Mouse (Mus musculus) heart, adult 9 months (tissue): ENCODE results near the gene Trmt13.
"Not testable (repeated sequence)": the region's sequence is repeated elsewhere in the genome, so short reads cannot be mapped to it uniquely, and the experiment has no call there.

Source experiments
- DNase-seq, 2 experiments: peaks; one replicate each; pipeline ENCODE4 v3.0.0; 2022; ENCODE audit warnings: low spot score in 2 of 2

Trmt13 gene

DNA sequence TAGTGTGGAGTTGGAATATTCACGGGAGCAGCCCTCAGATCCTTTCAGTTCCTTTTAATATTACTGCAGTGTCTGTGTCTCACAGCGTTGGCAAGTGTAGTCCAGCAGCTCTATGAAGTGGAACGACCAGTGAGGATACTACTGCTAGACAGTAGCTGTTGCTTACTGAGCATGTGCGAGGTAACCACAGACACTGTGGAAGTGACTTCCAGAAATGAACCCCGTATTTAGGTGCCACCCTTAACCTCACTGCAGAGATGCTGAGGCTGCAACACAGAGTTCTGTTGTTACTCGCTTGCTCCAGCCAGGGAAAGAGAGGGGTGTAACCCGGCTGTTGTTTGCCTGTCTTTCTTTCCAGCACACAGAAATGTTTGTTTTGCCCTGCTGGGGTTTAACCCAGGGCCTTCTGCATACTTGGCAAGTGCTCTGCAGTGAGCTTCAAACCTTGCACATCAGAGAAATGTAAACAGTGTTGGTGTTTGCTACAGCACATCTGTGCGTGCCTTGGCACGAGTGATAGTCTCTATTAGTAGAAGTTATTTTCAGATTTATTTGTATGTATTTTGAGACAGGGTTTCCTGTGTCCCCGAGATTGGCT, at the start of gene Trmt13:
Gene Trmt13, minus strand, starts transcription at position 293 of the 598 bp plus-strand sequence.
- DNase-seq: peak in 1 of 2 experiments; percentile 31

DNA sequence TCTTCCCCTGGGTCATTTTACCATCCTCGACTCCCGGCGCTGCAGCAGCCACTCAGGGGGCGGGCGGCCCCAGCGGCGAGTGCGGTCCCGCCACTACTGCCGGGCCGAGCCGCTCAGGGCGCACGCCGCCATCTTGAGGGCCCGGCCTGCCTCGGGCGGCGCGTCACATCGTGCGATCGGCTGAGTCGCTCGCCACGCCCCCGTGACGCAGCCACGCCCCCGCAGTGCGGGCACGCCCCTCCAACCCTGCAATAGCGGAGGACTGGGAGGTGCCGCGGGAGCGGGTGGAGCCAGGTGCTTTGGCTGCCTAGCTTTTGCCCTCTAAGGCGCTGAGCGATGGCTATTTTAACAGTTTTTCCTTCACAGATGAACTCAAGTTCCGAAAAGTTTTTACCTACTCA, 48.1 kb upstream of the Trmt13 start, which contains the start of gene Mfsd14a:
Gene Mfsd14a, minus strand, starts transcription at position 215 of the 401 bp plus-strand sequence.
- DNase-seq: peak; percentile 98 to 99

DNA sequence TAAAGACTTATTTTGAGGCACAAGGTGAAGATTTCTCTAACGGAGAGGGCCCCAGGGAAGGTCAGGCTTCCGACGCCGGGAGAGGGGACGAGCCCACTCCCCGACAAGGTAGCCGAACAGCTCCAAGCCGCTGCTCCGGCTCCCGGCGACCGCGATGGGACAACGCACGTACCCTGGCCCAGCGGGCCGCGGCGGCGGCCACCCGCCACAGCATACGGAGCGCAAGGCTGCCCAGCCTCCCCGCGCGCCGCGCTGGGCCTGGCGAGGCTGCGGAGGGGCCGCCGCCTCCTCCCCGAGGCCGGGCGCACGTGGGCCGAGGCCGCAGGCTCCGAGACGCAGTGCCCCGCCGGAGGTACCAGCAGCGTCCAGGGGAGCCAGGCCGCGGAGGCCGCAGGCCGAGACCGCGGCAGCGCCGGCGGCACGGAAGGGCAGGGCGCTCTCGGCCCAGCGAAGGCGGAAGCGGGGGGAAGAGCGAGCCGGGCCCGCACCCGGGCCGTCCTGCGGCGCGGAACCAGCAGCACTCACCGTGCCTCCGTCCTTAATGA, 47.6 kb upstream of the Trmt13 start:
- no peak for DNase-seq

DNA sequence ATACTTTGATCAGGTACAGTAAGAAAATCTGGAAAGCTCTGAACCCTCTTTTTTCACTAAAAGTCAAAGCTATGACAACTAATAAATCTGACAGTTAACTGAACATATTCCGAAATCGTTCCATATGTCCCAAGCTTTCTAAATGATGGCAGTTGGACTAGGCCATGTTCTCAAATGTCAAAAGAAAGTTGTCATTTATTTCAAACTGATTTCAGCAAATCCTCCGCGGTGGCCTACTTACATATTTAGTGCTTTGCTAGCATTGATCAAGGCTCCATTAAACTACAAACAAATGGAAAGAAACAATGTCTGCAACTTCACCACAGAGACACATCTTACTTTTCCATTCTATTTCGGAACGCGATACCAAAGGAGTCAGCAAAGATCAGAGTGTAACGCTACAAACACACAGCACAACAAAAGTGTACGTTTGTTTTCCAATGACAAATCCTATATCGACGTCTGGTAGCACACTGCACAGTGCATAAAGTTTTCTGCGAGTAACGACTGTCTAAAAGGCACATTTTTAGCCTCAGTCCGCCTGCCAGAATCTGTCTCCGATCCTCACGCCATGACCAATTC, 47.0 kb upstream of the Trmt13 start:
- no peak for DNase-seq

- no peak for DNase-seq
Measured at GRCm38 (mm10) chr3:116659856-116660430, 45.6 kb upstream of the Trmt13 start.

GRCm38 (mm10) chr3:116658928-116659565, 44.7 kb upstream of the Trmt13 start:
- no peak for DNase-seq

- DNase-seq: no peak
Measured at GRCm38 (mm10) chr3:116656184-116656965, 42.0 kb upstream of the Trmt13 start.

DNA sequence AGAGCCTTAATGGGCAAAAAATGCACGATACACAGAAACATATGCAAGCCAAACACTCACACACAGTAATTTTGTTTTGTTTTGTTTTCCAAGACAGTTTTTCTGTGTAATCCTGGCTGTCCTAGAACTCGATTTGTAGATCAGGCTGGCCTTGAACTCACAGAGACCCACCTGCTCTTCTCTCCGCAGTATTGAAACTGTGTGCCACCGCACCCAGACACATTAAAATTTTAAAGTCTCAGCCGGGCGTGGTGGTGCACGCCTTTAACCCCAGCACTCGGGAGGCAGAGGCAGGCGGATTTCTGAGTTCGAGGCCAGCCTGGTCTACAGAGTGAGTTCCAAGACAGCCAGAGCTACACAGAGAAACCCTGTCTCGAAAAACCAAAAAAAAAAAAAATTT, 39.7 kb upstream of the Trmt13 start:
- DNase-seq: not testable (repeated sequence)

GRCm38 (mm10) chr3:116653278-116653945, 39.0 kb upstream of the Trmt13 start:
- DNase-seq: no peak

- DNase-seq: no peak
Measured at GRCm38 (mm10) chr3:116652033-116652446, 37.7 kb upstream of the Trmt13 start.

DNA sequence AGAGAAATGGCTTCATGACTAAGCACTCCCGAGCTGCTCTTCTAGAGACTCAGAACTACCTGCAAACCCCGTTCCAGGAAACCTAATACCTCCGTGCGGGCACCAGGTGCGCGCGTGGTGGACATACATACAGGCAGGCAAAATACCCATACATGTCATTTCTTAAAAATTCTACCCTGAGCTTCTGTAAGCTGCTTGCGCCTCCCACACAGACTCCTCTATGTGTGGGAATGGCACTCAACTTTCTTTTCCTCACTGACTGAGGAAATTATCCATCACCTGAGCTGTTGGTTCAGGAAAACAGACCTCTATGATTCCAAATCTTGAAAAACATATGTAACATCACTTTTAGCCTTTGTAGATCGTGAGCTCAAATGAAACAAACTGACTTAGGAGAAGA, 36.3 kb upstream of the Trmt13 start:
- DNase-seq: no peak

GRCm38 (mm10) chr3:116648805-116649204, 34.4 kb upstream of the Trmt13 start:
- DNase-seq: no peak

DNA sequence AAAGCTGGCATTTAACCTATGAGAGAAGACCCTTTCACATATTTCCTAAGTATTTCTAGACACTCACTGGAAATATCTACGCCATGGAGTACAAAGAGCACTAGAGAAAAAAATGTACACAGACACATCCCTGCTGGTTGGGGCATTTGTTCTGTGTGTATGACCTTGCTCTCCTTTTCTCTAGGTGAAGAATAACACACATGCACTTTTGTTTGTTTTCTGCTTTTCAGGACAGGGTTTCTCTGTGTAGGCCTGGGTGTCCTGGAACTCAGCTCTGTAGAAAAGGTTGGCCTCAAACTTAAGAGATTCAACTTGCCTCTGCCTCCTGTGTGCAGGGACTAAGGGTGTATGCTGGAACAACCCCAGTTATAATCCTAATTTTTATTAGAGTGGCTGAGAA, 32.0 kb upstream of the Trmt13 start:
- no peak for DNase-seq

- DNase-seq: no peak
Measured at GRCm38 (mm10) chr3:116642373-116642772, 28.0 kb upstream of the Trmt13 start.

DNA sequence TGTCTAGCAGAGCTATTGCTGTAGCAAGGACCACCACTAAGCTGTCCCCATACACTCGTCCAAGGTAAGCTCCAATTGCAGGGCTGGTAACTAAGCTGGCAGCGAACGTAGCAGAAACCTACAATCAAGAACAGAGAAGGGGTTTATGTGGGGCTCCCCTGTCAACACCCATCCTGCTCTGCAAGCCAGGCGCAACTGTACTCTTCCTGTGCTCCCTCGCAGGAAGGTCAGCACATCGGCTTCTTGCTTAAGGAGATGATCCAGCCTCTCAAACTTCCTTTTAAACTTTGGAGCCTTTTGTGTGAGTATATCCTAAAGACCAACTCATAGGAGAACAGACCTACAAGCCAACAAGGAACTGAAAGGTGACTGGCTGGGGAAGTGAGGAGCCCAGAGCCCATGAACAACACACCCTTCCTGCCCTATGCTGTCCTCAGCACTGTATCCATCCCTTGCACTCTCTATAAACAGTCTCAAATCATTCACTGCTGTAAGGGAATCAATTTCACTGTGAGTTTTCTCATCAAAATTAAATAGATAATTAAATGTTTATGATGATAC, 27.5 kb upstream of the Trmt13 start:
- no peak for DNase-seq

GRCm38 (mm10) chr3:116640024-116640423, 25.6 kb upstream of the Trmt13 start:
- DNase-seq: no peak

GRCm38 (mm10) chr3:116638572-116638971, 24.2 kb upstream of the Trmt13 start:
- no peak for DNase-seq

DNA sequence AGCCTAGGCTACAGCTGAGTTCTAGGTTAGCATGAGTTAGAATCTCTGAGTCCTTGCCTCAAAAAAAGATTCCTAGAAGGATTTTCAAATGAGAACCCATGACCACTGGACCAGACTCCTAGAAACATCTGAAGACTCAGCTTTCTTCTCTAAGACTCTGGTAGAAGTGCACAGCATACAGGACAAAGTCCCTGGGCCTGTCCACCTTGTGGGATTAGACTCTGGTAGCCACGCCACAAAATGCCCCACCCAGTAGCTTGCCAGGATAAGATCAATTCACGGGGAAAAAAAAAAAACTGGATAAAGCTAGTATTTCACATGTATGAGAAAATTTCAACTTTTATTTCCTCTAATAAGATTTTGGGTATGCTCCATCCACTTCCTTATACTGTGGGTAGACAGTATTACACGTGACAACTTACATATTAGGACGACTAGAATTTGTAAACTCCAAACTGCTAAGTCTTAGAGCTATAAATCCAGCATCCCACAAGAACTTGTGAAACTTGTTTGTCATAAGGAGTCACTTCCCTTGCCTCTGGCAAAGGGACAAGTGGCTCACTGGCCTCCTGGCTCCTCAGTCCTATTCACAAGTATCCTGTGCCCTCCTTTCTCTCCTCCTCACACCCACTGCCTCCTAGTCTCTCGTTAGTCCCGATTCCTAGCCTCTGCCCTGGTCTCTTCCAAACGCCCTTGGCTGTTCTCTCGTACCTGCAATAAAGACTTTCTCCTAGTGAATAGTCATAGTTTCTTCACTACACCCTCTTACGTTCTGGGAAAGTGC, 23.5 kb upstream of the Trmt13 start:
- no peak for DNase-seq

DNA sequence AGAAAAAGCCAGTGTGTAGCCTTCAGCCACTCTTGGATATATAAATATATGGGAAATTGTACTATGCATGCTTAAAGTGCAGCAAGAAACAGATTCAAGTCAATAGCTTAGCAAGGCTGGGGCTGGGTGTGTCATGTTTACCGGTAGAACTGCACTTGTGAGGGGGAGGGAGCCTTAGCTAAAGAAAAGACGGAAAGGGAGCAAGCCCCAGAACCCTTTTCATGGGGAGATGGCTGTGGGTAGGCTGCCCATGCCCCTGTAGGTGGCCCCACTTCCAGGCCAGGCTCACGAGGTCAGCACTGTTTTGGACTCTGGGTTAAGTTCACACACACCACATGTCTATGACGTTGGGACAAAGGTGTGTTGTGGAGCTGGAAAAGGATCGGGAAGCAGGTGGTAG, 21.4 kb upstream of the Trmt13 start:
- DNase-seq: no peak

DNA sequence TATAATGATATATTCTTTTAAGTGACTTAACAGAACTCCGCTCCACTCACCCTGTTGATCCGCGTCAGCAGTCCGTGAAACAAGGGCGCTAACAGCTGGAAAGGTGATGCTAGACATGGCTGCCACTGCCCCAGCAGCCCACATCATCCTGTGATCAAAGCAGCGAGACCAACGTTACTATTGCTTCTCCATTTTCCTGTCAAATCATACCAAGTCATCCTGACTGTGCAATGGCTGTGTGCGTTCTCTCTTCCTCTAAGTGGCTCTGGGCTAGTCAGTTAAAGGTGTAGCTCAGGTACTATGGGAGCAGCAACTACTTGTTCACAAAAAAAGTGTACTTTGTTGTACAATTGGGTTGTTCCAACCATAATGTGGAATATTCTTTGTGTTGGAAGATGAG, 20.5 kb upstream of the Trmt13 start:
- no peak for DNase-seq
